Mouse (Mus musculus): ENCODE data around the gene Krtap16-1.

The Krtap16-1 gene

GRCm38 (mm10) chr11:99986180-99986647, at the start of gene Krtap16-1:
Krtap16-1 (minus strand) TSS chr11:99986597.
- DNase-seq (ENCODE audit: low spot score): no peak

GRCm38 (mm10) chr11:100029768-100030167, 43.4 kb upstream of the Krtap16-1 start, which contains the start of gene Krt33b:
Krt33b (minus strand) TSS chr11:100029868.
- no peak for DNase-seq (ENCODE audit: low spot score)

GRCm38 (mm10) chr11:100021438-100021837, 35.0 kb upstream of the Krtap16-1 start:
- DNase-seq (ENCODE audit: low spot score): no peak

GRCm38 (mm10) chr11:100019466-100019865, 33.1 kb upstream of the Krtap16-1 start:
- no peak for DNase-seq (ENCODE audit: low spot score)

GRCm38 (mm10) chr11:100016112-100016511, 29.7 kb upstream of the Krtap16-1 start, which contains the start of gene Krt33a:
Krt33a (minus strand) TSS chr11:100016212.
- no peak for DNase-seq (ENCODE audit: low spot score)

- DNase-seq (ENCODE audit: low spot score): no peak
Observed at GRCm38 (mm10) chr11:100013691-100014171, 27.3 kb upstream of the Krtap16-1 start.

- DNase-seq (ENCODE audit: low spot score): no peak
Observed at GRCm38 (mm10) chr11:100010682-100011081, 24.3 kb upstream of the Krtap16-1 start.

- no peak for DNase-seq (ENCODE audit: low spot score)
Observed at GRCm38 (mm10) chr11:100008336-100008735, 21.9 kb upstream of the Krtap16-1 start.

- no peak for DNase-seq (ENCODE audit: low spot score)
Observed at GRCm38 (mm10) chr11:100006624-100007023, 20.2 kb upstream of the Krtap16-1 start.

- DNase-seq (ENCODE audit: low spot score): no peak
Observed at GRCm38 (mm10) chr11:100005905-100006304, 19.5 kb upstream of the Krtap16-1 start.

GRCm38 (mm10) chr11:100004846-100005245, 18.4 kb upstream of the Krtap16-1 start:
- peak; percentile 69 for DNase-seq (ENCODE audit: low spot score)

- DNase-seq (ENCODE audit: low spot score): no peak
Observed at GRCm38 (mm10) chr11:99999091-99999490, 12.7 kb upstream of the Krtap16-1 start.

- DNase-seq (ENCODE audit: low spot score): no peak
Observed at GRCm38 (mm10) chr11:99994384-99994661, 7.9 kb upstream of the Krtap16-1 start.

GRCm38 (mm10) chr11:99993620-99994383, 7.4 kb upstream of the Krtap16-1 start, which contains the start of gene Krtap17-1:
Krtap17-1 (minus strand) TSS chr11:99993994.
- no peak for DNase-seq (ENCODE audit: low spot score)

GRCm38 (mm10) chr11:99990571-99990970, 4.2 kb upstream of the Krtap16-1 start:
- no peak for DNase-seq (ENCODE audit: low spot score)

- DNase-seq (ENCODE audit: low spot score): no peak
Observed at GRCm38 (mm10) chr11:99989881-99990405, 3.5 kb upstream of the Krtap16-1 start.

GRCm38 (mm10) chr11:99988530-99988929, 2.1 kb upstream of the Krtap16-1 start:
- DNase-seq (ENCODE audit: low spot score): no peak

- peak; percentile 46 for DNase-seq (ENCODE audit: low spot score)
Observed at GRCm38 (mm10) chr11:99985291-99986092, 905 bp downstream of the Krtap16-1 start.

GRCm38 (mm10) chr11:99983442-99983841, 3.0 kb downstream of the Krtap16-1 start:
- DNase-seq (ENCODE audit: low spot score): no peak

GRCm38 (mm10) chr11:99982731-99983130, 3.7 kb downstream of the Krtap16-1 start:
- no peak for DNase-seq (ENCODE audit: low spot score)

- no peak for DNase-seq (ENCODE audit: low spot score)
Observed at GRCm38 (mm10) chr11:99978953-99979352, 7.4 kb downstream of the Krtap16-1 start, which contains the start of gene Krtap29-1. Krtap29-1 (minus strand) TSS chr11:99979053.

GRCm38 (mm10) chr11:99965961-99966360, 20.4 kb downstream of the Krtap16-1 start:
- DNase-seq (ENCODE audit: low spot score): no peak
